Mouse (Mus musculus) forebrain, embryonic 11.5 days (tissue): ENCODE measurements around the gene Slc7a9. TPM values are rescaled to one million over a fixed set of nuclear protein-coding genes. Genes with fewer than 3 reads are reported as not detected.

ENCODE experiments used
- ATAC-seq: fragments of 200-750 bp; cut with Nextera tagmentation; replicated peaks from 2 replicates; pipeline ENCODE4 v1.8.0; 2017; ENCODE audit warnings: moderate TSS enrichment; ENCODE audit not compliant: low FRiP score
- DNase-seq: peaks from one replicate; pipeline ENCODE4 v3.0.0-alpha.2; 2017; ENCODE audit warnings: low spot score
- H3K27ac ChIP-seq: fragments of 300-500 bp; sonication (generic); 2 replicates; pipeline ENCODE4 v1.5.1; 2014; ENCODE audit warnings: low read depth, low read length
- H3K27me3 ChIP-seq: fragments of 300-500 bp; sonication (generic); 2 replicates; pipeline ENCODE4 v1.6.1; 2014; ENCODE audit warnings: mild to moderate bottlenecking, low read length, mixed read lengths; ENCODE audit not compliant: control insufficient read depth, insufficient read depth
- H3K36me3 ChIP-seq: fragments of 300-500 bp; sonication (generic); 2 replicates; pipeline ENCODE4 v1.6.1; 2014; ENCODE audit warnings: mild to moderate bottlenecking, low read length, moderate library complexity, mixed read lengths; ENCODE audit not compliant: control insufficient read depth, insufficient read depth
- H3K4me1 ChIP-seq: fragments of 300-500 bp; sonication (generic); replicated peaks from 2 replicates; pipeline ENCODE4 v1.6.1; 2014; ENCODE audit warnings: low read length, mixed read lengths; ENCODE audit not compliant: control insufficient read depth, insufficient read depth
- H3K4me2 ChIP-seq: fragments of 300-500 bp; sonication (generic); 2 replicates; pipeline ENCODE4 v1.6.1; 2014; ENCODE audit warnings: low read depth, mild to moderate bottlenecking, low read length, moderate library complexity, mixed read lengths; ENCODE audit not compliant: severe bottlenecking
- H3K4me3 ChIP-seq: fragments of 300-500 bp; sonication (generic); 2 replicates; pipeline ENCODE4 v1.5.1; 2014; ENCODE audit warnings: low read depth, low read length
- H3K9ac ChIP-seq: fragments of 300-500 bp; sonication (generic); 2 replicates; pipeline ENCODE4 v1.6.1; 2014; ENCODE audit warnings: low read length
- H3K9me3 ChIP-seq: fragments of 300-500 bp; sonication (generic); 2 replicates; pipeline ENCODE4 v1.6.1; 2016; ENCODE audit warnings: low read length, mixed read lengths; ENCODE audit not compliant: control insufficient read depth
- whole genome bisulfite sequencing: fragments of 180-500 bp; shearing (Covaris S2); extraction: QIAGEN DNeasy Blood & Tissue Kit; methylation state at CpG from one replicate; pipeline ENCODE4 v1.1.7; 2014; 5-methylcytosine and 5-hydroxymethylcytosine counted together
- polyA plus RNA-seq: library from polyadenylated mRNA; unstranded; fragments of >200 nt; fragmentation: Nextera tagmentation; extraction: Ambion mirVana; gene quantifications from 2 replicates; pipeline ENCODE4 v1.2.1, GENCODE M21; 2014

Gene Slc7a9
- 0.24 TPM in 1 of 2 replicates, not detected in the other for polyA plus RNA-seq

DNA sequence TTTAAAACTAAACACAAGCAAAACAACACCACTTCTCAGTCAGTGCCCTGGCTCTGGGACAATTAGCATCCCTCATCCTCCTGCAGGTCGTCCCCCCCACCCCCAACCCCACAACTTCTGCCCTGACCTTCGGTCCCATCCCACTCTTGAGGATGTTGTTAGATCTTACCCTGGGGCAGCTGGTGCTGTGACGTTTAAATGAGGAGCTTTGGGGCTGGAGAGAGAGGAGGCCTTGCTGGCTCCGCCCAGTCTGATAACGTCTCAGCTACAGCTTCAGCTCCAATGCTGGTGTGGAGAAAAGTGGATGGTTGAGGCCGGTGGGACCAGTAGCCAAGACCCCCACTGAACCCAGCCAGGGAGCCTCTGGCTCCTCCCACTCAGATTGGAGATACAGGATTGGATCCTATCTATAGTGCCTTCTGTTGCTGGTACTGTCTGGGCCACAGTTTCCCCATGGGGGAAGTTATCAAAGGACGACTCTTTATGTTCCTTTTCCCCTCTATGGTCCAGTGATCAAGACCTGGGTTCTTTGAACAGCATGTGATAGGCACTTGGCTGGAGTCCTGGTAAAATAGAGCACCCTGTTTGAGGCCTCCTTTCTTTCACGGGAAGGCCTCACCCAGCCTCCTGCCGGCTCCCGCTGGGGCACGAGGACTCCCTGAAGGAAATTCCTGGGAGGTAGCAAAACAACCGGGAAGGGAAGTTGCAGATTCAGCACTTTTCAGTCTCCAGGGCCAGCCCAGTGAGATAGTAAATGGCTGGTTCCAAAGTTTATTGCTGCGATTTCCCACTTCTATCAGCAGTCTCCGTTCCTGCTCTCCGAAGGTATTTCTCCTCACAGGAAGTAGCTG lies at the start of gene Slc7a9:
TSS of gene Slc7a9 (plus strand) at position 801 of the 851 bp plus-strand sequence.
- WGBS = 33% methylated on average over 15 of the region's 15 CpGs
- no peaks in the 10 kb centered on the region for H3K4me1 ChIP-seq
- no peaks in the 10 kb centered on the region for H3K36me3 ChIP-seq
- no peak within 1 kb of the TSS for H3K4me2 ChIP-seq
- ATAC-seq (no peak), DNase-seq (no peak)
- no peaks in the 10 kb centered on the region for H3K9me3 ChIP-seq
- H3K27me3 ChIP-seq = no peaks in the 10 kb centered on the region
- no peak within 1 kb of the TSS for H3K9ac ChIP-seq
- H3K27ac ChIP-seq = no peak within 1 kb of the TSS
- H3K4me3 ChIP-seq = no peak within 1 kb of the TSS

DNA sequence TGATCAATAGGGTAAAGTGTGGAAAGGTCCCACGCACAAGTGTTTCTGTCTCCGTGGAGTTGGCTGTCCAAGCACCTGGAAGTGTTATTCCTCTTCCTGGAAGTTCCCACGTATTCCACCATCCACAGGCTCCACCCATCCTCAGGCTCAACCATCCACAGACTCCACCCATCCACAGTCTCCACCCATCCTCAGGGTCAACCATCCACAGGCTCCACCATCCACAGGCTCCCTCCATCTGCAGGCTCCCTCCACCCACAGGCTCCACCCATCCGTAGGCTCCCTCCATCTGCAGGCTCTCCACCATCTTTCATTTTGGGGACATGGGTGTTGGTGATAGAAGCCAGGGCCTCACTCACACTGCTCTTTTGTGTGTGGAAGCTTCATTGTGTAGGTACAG lies 47.4 kb upstream of the Slc7a9 start:
- H3K4me2 ChIP-seq = no peak overlapping the region
- H3K9me3 ChIP-seq = no peaks in the 10 kb centered on the region
- 89% methylated on average over 4 of the region's 4 CpGs for WGBS
- no peaks in the 10 kb centered on the region for H3K27me3 ChIP-seq
- ATAC-seq (no peak), DNase-seq (no peak)
- H3K4me3 ChIP-seq = no peak overlapping the region
- peaks cover 10% of the 10 kb centered on the region for H3K36me3 ChIP-seq
- H3K4me1 ChIP-seq = peaks cover 8% of the 10 kb centered on the region
- no peak overlapping the region for H3K9ac ChIP-seq
- no peak overlapping the region for H3K27ac ChIP-seq

DNA sequence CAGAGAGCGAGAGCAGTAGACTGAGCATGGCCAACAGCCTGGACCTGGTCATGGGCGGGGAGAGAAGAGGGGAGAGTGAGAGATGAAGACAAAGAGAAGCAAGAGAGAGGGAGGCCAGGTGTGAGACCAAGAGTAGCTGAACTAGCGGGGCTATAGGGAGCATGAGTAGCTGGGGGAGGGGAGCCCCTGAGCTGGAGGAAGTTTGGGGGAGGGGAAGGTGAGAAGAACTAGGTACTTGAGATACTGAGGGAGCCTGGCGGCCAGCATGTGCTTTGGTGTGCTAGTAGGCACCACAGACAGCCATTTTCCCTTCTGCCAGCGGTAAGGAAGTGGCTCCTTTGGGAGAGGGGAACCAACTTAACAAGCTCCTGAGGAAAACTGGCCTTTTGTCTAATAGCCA lies 33.4 kb upstream of the Slc7a9 start:
- Histone ChIP-seq H3K4me3 (no peak overlapping the region), H3K27me3 (no peaks in the 10 kb centered on the region), H3K4me2 (no peak overlapping the region), H3K9ac (no peak overlapping the region), H3K36me3 (peaks cover 13% of the 10 kb centered on the region; the same call in 1 of the 2 replicates), H3K9me3 (no peaks in the 10 kb centered on the region), H3K27ac (no peak overlapping the region), H3K4me1 (no peaks in the 10 kb centered on the region)
- WGBS = 77% methylated on average over 5 of the region's 5 CpGs
- DNase-seq = no peak
- ATAC-seq = no peak

DNA sequence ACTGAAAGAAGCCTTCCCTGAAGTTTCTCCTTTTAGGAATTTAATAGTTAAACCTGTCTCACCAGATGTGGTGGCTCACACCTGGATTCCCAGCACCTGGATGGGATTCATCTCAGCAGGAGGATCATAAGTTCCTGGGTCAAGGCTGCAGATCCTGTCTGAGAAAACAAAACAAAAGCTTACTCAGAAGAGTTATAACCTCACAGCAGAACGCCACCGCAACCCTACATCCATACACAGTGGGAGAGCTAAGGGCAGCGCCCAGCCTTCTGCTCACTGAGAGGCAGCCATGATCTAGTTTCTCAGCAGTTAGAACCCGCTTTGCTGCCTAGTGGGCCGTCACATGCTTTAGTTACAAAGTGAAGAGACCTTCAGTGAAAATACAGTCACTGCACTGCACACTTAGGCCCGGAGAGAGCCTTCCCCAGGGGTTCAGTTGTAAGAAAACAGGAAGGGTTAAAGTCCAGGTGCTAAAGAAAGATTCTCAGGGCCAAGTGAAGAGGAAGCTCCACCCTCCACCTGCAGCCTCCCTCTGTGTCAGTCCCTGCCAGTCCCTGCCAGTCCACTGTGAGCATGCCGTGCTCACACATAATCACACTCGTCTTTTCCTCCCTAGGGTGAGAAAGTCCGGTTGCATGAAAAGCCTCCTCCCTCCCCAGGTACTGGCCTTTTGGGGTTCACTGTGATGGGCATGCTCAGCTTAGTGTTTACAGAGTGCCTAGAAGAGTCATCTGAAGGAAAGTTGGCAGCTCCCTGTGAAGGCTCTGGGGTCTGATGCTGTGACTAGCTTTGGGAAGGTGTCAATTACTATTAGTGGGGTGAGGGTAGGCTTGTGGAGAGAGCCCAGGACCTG lies 32.6 kb upstream of the Slc7a9 start:
- H3K4me1 ChIP-seq = no peaks in the 10 kb centered on the region
- no peak overlapping the region for H3K9ac ChIP-seq
- peaks cover 7% of the 10 kb centered on the region; the same call in 1 of the 2 replicates for H3K36me3 ChIP-seq
- ATAC-seq (no peak), DNase-seq (no peak)
- no peak overlapping the region for H3K27ac ChIP-seq
- WGBS = 88% methylated on average over 9 of the region's 9 CpGs
- no peaks in the 10 kb centered on the region for H3K9me3 ChIP-seq
- no peak overlapping the region for H3K4me2 ChIP-seq
- no peak overlapping the region for H3K4me3 ChIP-seq
- H3K27me3 ChIP-seq = no peaks in the 10 kb centered on the region

DNA sequence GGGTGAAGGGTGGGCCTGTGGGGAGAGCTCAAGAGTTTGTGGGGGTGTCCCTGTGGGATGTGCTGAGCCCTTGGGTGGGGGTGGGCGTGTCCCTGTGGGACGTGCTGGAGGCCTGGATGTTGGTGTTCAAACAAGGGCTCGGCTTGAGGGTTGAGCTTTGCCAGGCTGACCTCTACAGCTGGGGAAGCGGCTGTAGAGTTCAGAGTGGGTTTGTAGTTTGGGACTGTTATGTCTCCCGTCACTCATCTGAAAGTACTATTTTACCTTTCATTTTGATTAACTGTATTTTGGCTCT lies 32.0 kb upstream of the Slc7a9 start:
- H3K27ac ChIP-seq = no peak overlapping the region
- WGBS = 90% methylated on average over 5 of the region's 5 CpGs
- no peaks in the 10 kb centered on the region for H3K9me3 ChIP-seq
- no peaks in the 10 kb centered on the region for H3K27me3 ChIP-seq
- H3K36me3 ChIP-seq = peaks cover 7% of the 10 kb centered on the region; the same call in 1 of the 2 replicates
- H3K9ac ChIP-seq = no peak overlapping the region
- no peaks in the 10 kb centered on the region for H3K4me1 ChIP-seq
- H3K4me3 ChIP-seq = no peak overlapping the region
- DNase-seq (no peak), ATAC-seq (no peak)
- no peak overlapping the region for H3K4me2 ChIP-seq

DNA sequence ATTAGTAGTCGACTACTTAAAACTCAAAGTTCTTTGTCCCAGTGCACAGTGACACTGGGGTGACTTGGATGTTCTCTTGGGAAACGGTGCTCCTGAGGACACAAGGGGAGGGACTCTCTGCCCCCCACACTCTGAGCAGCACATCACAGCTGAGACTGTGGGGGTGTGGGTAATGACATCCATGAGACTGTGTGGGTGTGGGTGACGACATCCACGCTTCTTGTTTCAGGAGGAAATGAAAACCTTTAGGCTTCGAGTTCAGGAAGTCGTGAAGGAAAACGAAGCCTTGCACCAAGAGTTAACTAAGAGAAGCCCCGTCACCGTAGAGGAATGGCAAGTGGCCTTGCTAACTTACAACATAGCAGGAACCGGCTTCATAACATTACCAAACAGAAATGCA lies 25.5 kb upstream of the Slc7a9 start:
- H3K4me2 ChIP-seq = no peak overlapping the region
- WGBS = 92% methylated on average over 10 of the region's 10 CpGs
- no peaks in the 10 kb centered on the region for H3K27me3 ChIP-seq
- H3K36me3 ChIP-seq = peaks cover 10% of the 10 kb centered on the region; the same call in 1 of the 2 replicates
- no peak for DNase-seq
- H3K27ac ChIP-seq = no peak overlapping the region
- H3K4me3 ChIP-seq = no peak overlapping the region
- no peaks in the 10 kb centered on the region for H3K9me3 ChIP-seq
- no peak overlapping the region for H3K9ac ChIP-seq
- ATAC-seq = no peak
- no peaks in the 10 kb centered on the region for H3K4me1 ChIP-seq

DNA sequence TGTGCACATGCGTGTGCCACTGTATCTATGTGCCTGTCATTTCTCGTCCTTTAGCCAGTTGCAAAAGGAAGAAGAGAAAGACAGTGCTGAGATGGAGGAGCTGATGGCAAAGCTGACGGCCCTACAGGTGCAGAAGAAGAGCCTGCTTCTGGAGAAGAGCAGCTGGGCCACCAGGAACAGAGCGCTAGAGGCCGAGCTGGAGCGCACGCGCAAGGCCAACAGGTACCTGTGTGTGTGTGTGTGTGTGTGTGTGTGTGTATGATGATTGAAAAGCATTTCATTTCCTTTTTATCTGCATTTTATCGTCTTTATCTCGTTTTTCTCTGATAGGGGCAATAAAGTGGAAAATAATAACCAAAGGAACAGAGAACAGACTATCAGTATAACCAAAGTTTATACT lies 20.4 kb upstream of the Slc7a9 start:
- H3K27me3 ChIP-seq = no peaks in the 10 kb centered on the region
- H3K9me3 ChIP-seq = no peaks in the 10 kb centered on the region
- ATAC-seq = no peak
- no peak overlapping the region for H3K4me3 ChIP-seq
- 93% methylated on average over 10 of the region's 10 CpGs for WGBS
- no peaks in the 10 kb centered on the region for H3K4me1 ChIP-seq
- H3K9ac ChIP-seq = no peak overlapping the region
- no peak overlapping the region for H3K4me2 ChIP-seq
- no peak overlapping the region for H3K27ac ChIP-seq
- peaks cover 6% of the 10 kb centered on the region for H3K36me3 ChIP-seq
- DNase-seq = no peak

DNA sequence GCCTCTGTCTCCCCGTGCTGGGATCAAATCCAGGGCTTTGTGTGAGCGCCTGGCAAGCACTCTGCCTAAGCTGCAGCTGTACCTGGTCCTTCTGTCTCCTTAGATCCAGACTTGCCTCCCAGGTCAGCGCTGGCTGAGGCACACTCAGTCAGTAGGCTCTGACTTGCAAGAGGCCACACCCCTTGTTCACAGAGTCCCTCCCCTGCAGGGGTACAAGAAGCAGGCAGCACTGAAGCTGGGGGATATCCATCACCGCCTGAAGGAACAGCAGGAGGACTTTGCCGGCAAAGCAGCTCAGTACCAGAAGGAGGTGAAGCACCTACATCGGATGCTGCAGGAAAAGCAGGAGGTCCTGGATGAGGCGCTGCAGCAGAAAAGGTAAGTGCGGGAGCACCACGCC lies 13.3 kb upstream of the Slc7a9 start:
- ATAC-seq (no peak), DNase-seq (no peak)
- Histone ChIP-seq H3K4me2 (no peak overlapping the region), H3K36me3 (peaks cover 7% of the 10 kb centered on the region; the same call in 1 of the 2 replicates), H3K4me3 (no peak overlapping the region), H3K27me3 (no peaks in the 10 kb centered on the region), H3K9ac (no peak overlapping the region), H3K27ac (no peak overlapping the region), H3K9me3 (no peaks in the 10 kb centered on the region), H3K4me1 (0 out of 2 replicates have a peak, but pooled peaks cover 3% of the 10 kb centered on the region)
- WGBS = 76% methylated on average over 9 of the region's 9 CpGs
